Mouse (Mus musculus) thymus, adult 2 months (tissue): ENCODE results near the gene Atp2c2.

Source experiments
- CTCF ChIP-seq: fragments of 200-500 bp; IDR thresholded peaks from 2 replicates; pipeline ENCODE4 v1.5.1; 2012; ENCODE audit warnings: mild to moderate bottlenecking, control low read depth, low read length, moderate library complexity, borderline replicate concordance; ENCODE audit not compliant: control insufficient read depth, poor library complexity, insufficient read depth; ENCODE audit errors: extremely low read depth
- POLR2A ChIP-seq: fragments of 200-500 bp; IDR thresholded peaks from 2 replicates; pipeline ENCODE4 v1.6.1; 2012; ENCODE audit warnings: mild to moderate bottlenecking, low read length, control low read depth, moderate library complexity; ENCODE audit not compliant: control insufficient read depth, poor library complexity, insufficient read depth; ENCODE audit errors: extremely low read depth

DNA sequence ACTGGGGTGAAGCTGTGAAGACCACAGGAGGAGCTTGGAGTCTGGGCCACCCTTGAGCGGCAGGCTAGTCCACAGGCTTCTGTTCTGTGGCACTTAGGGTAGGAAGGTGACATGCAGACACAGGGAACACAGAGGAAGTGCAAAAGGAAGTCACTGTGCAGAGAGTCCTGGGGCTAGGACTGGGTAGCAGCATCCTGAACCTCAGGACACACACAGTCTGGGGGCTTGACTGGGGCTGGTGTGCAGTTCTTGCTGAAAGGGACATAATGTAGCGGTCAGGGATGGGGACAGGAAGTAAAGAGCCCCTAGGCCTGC is 56.3 kb downstream of the Atp2c2 start:
- TF ChIP-seq CTCF (no peak), POLR2A (no peak)
